Mouse (Mus musculus): Measurements from ENCODE around the gene Tprn. TPM values are rescaled to one million over a fixed set of nuclear protein-coding genes. Genes with fewer than 3 reads are reported as not detected.

Tprn gene
- polyA plus RNA-seq, 1 experiment from 2014 or later = 5.3 TPM

DNA sequence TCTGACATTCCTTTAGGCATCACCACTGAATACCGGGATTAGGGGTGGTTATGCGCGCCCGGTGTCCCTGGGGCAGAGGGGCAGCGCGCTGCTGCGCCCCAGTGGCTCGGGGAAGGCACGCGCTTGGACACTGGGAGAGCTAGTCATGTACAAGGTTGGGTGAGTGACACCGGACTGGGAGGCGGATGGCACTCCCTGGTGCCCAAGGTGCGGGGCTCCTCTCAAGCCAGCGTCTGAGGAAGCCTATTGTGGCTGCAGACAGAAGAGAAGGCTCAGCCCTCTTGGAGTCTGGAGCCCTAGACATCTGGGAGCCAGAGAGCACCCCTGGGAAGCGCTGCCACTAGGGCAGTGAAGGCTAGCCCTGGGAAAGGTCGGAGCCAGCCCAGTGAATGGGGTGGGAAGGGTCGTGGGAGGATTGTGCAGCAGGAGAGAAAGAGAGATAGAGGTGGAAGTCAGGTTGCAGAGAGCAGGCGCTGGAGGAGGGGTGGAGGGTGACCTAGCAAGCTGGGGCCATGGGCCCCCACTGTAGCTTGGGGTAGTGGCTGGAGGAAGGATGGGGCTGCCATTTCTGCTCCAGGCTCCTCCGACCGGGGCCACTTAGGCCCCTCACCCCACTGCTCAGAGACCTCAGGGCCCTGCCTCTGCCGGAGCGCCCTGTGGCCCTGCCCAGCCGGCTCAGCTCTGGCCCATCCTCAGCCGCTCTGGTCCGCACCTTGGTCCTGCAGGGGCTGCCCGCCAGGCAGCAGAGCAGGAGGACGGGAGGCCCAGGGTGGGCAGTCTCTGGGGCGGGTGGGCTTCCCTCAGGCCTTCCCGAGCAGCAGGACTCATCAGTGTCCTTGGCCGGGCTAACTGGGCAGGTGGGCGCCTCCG lies 29.0 kb downstream of the Tprn start:
- peaks cover 65% of the 10 kb centered on the region for H3K27me3 ChIP-seq (ENCODE audit: control insufficient read depth, insufficient read depth, low read length)
- ATAC-seq (ENCODE audit: insufficient read depth, low FRiP score, low TSS enrichment) (no peak), DNase-seq (ENCODE audit: low spot score) (no peak)
- peak overlapping the region; percentile 22; the same call in 1 of the 2 replicates for H3K4me3 ChIP-seq (ENCODE audit: low read depth, low read length)
- no peak overlapping the region for H3K4me2 ChIP-seq (ENCODE audit: low read depth)
- WGBS = 6% methylated on average over 31 of the region's 32 CpGs
- no peak overlapping the region for H3K9ac ChIP-seq (ENCODE audit: low read length)
- H3K4me1 ChIP-seq (ENCODE audit: control insufficient read depth, insufficient read depth, low read length) = no peaks in the 10 kb centered on the region
- H3K27ac ChIP-seq (ENCODE audit: low read depth, low read length) = no peak overlapping the region
- H3K9me3 ChIP-seq (ENCODE audit: control insufficient read depth, low read length) = no peaks in the 10 kb centered on the region
- no peaks in the 10 kb centered on the region for H3K36me3 ChIP-seq (ENCODE audit: control insufficient read depth, insufficient read depth, low read length)

DNA sequence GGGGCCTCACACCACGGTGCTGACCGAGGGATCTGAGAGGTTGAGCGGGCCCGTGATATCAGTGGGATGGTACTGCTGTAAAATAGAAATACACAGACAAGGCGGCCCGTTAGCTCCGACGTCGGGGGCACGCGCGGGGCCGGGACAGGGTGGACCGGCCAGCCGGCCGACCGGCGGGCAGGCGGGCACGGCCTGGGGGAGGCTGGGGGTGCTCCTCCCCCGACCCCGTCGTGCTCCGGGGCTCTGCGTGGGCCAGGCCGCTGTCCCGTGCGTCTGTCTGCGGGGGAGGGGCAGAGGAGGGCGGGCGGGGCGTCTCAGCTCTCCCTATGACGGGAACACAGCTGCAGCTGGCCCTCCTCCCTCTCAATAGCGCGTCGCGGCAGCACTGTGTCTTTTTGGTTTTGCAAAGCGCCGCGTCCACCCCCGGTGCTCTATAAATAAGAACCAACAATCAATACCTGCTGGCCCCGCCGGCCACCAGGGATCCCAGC lies 29.7 kb downstream of the Tprn start:
- peaks cover 65% of the 10 kb centered on the region for H3K27me3 ChIP-seq (ENCODE audit: control insufficient read depth, insufficient read depth, low read length)
- 5% methylated on average over 38 of the region's 43 CpGs for WGBS
- no peaks in the 10 kb centered on the region for H3K9me3 ChIP-seq (ENCODE audit: control insufficient read depth, low read length)
- no peaks in the 10 kb centered on the region for H3K4me1 ChIP-seq (ENCODE audit: control insufficient read depth, insufficient read depth, low read length)
- ATAC-seq (ENCODE audit: insufficient read depth, low FRiP score, low TSS enrichment) = no peak
- H3K4me3 ChIP-seq (ENCODE audit: low read depth, low read length) = peak overlapping the region; percentile 22
- no peaks in the 10 kb centered on the region for H3K36me3 ChIP-seq (ENCODE audit: control insufficient read depth, insufficient read depth, low read length)
- no peak overlapping the region; the same call in 1 of the 2 replicates for H3K9ac ChIP-seq (ENCODE audit: low read length)
- no peak overlapping the region for H3K27ac ChIP-seq (ENCODE audit: low read depth, low read length)
- peak overlapping the region; percentile 17 for H3K4me2 ChIP-seq (ENCODE audit: low read depth)
- DNase-seq (ENCODE audit: low spot score) = peak; percentile 15

DNA sequence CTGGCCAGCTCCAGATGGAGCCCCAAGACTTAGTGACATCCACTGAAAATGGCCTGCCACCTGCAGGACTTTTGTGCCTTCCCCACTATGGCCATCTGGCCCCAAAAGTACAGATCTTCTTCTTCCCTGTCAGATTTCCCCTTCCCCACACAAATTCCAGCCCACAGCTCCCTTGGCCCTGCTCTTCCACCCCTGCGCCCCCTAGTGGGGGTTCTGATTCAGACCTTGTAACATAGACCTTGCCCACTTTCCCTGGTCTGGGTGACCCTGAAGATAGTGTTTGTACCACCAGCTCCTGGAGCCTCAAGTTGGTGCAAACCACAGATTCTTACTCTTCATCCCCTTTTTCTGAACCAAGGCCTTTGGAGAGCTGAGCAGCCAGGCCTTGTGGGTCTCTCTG lies 30.4 kb downstream of the Tprn start:
- no peaks in the 10 kb centered on the region for H3K36me3 ChIP-seq (ENCODE audit: control insufficient read depth, insufficient read depth, low read length)
- ATAC-seq (ENCODE audit: insufficient read depth, low FRiP score, low TSS enrichment) (no peak), DNase-seq (ENCODE audit: low spot score) (peak; percentile 80)
- no peak overlapping the region for H3K4me3 ChIP-seq (ENCODE audit: low read depth, low read length)
- no peaks in the 10 kb centered on the region for H3K4me1 ChIP-seq (ENCODE audit: control insufficient read depth, insufficient read depth, low read length)
- H3K27me3 ChIP-seq (ENCODE audit: control insufficient read depth, insufficient read depth, low read length) = peaks cover 62% of the 10 kb centered on the region
- no peak overlapping the region for H3K27ac ChIP-seq (ENCODE audit: low read depth, low read length)
- H3K9ac ChIP-seq (ENCODE audit: low read length) = no peak overlapping the region
- WGBS = 0% methylated on average over 1 of the region's 1 CpGs
- H3K9me3 ChIP-seq (ENCODE audit: control insufficient read depth, low read length) = no peaks in the 10 kb centered on the region
- H3K4me2 ChIP-seq (ENCODE audit: low read depth) = no peak overlapping the region

DNA sequence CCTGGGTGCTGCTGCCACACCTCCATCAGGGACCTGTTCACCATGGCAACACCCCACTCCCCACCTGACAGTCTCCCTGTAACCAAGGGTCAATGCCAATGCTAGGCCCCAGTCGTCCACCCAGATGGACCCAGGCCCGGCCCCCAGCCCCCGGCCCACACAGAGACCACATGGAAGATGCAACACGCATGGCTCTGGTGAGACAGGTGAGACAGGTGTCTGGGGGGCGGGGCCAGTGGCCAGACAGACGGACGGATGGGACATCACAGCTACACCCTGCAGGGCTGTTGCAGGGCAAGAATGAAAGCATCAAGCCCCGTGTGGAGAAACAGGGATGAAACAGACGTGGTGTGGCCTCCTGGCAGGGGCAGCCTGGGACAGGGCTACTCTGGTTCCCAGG lies 31.3 kb downstream of the Tprn start:
- Histone ChIP-seq H3K9ac (ENCODE audit: low read length) (no peak overlapping the region), H3K27me3 (ENCODE audit: control insufficient read depth, insufficient read depth, low read length) (peaks cover 53% of the 10 kb centered on the region), H3K36me3 (ENCODE audit: control insufficient read depth, insufficient read depth, low read length) (no peaks in the 10 kb centered on the region), H3K4me3 (ENCODE audit: low read depth, low read length) (no peak overlapping the region), H3K9me3 (ENCODE audit: control insufficient read depth, low read length) (no peaks in the 10 kb centered on the region), H3K4me2 (ENCODE audit: low read depth) (no peak overlapping the region), H3K4me1 (ENCODE audit: control insufficient read depth, insufficient read depth, low read length) (no peaks in the 10 kb centered on the region), H3K27ac (ENCODE audit: low read depth, low read length) (no peak overlapping the region)
- no peak for ATAC-seq (ENCODE audit: insufficient read depth, low FRiP score, low TSS enrichment)
- 67% methylated on average over 9 of the region's 9 CpGs for WGBS
- no peak for DNase-seq (ENCODE audit: low spot score)

DNA sequence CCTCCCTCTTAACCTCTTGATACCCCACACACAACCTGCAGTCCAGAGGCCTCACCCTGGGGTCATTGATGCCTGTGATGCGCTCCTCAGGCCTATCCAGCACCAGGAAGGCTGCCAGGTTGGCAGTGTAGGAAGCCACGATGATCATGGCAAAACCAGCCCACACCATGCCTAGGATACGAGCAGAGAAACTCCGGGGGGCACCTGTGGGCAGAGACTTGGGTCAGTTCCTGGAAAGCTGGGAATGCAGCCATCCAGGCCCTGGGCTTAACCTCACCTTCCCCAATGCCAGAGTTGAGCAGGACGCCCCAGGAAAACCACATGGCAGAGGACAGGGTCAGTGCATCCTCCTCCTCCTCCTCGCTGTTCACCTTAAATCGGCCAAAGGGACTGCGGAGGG lies 34.7 kb downstream of the Tprn start:
- H3K9ac ChIP-seq (ENCODE audit: low read length) = no peak overlapping the region
- no peaks in the 10 kb centered on the region for H3K36me3 ChIP-seq (ENCODE audit: control insufficient read depth, insufficient read depth, low read length)
- H3K27me3 ChIP-seq (ENCODE audit: control insufficient read depth, insufficient read depth, low read length) = peaks cover 20% of the 10 kb centered on the region
- H3K4me1 ChIP-seq (ENCODE audit: control insufficient read depth, insufficient read depth, low read length) = no peaks in the 10 kb centered on the region
- H3K4me2 ChIP-seq (ENCODE audit: low read depth) = no peak overlapping the region
- H3K4me3 ChIP-seq (ENCODE audit: low read depth, low read length) = no peak overlapping the region
- no peak for DNase-seq (ENCODE audit: low spot score)
- ATAC-seq (ENCODE audit: insufficient read depth, low FRiP score, low TSS enrichment) = no peak
- WGBS = 88% methylated on average over 8 of the region's 8 CpGs
- H3K9me3 ChIP-seq (ENCODE audit: control insufficient read depth, low read length) = no peaks in the 10 kb centered on the region
- no peak overlapping the region for H3K27ac ChIP-seq (ENCODE audit: low read depth, low read length)

GRCm38 (mm10) chr2:25298046-25298445 lies 35.6 kb downstream of the Tprn start:
- WGBS = 84% methylated on average over 10 of the region's 10 CpGs
- no peak for ATAC-seq (ENCODE audit: insufficient read depth, low FRiP score, low TSS enrichment)
- DNase-seq (ENCODE audit: low spot score) = no peak
- no peak overlapping the region for H3K27ac ChIP-seq (ENCODE audit: low read depth, low read length)
- no peak overlapping the region for H3K9ac ChIP-seq (ENCODE audit: low read length)
- no peak overlapping the region for H3K4me2 ChIP-seq (ENCODE audit: low read depth)
- peaks cover 11% of the 10 kb centered on the region for H3K27me3 ChIP-seq (ENCODE audit: control insufficient read depth, insufficient read depth, low read length)
- H3K36me3 ChIP-seq (ENCODE audit: control insufficient read depth, insufficient read depth, low read length) = no peaks in the 10 kb centered on the region
- no peak overlapping the region for H3K4me3 ChIP-seq (ENCODE audit: low read depth, low read length)
- no peaks in the 10 kb centered on the region for H3K9me3 ChIP-seq (ENCODE audit: control insufficient read depth, low read length)
- no peaks in the 10 kb centered on the region for H3K4me1 ChIP-seq (ENCODE audit: control insufficient read depth, insufficient read depth, low read length)

DNA sequence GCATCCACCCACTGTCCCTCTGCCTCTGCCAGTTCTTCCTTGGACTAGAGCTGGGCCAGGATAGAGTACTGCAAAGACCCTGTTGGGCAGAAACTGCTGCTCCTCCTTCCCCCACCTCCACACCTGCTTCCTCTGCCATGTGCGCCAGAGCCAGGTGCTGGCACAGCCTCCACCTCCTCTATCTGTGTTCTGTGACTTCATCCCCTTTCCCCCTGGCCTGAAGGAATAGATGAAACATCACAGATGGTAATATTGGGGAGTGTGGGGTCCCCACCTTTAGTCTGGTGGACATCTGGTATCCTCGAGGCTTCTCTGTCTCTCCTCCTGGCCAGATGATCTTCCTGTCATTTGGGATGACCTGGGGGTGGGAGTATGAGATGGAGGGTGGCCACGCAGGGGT lies 41.0 kb downstream of the Tprn start:
- Histone ChIP-seq H3K9ac (ENCODE audit: low read length) (no peak overlapping the region), H3K27me3 (ENCODE audit: control insufficient read depth, insufficient read depth, low read length) (peaks cover 28% of the 10 kb centered on the region; the same call in 1 of the 2 replicates), H3K36me3 (ENCODE audit: control insufficient read depth, insufficient read depth, low read length) (no peaks in the 10 kb centered on the region), H3K4me1 (ENCODE audit: control insufficient read depth, insufficient read depth, low read length) (no peaks in the 10 kb centered on the region; the same call in 1 of the 2 replicates), H3K27ac (ENCODE audit: low read depth, low read length) (no peak overlapping the region), H3K9me3 (ENCODE audit: control insufficient read depth, low read length) (no peaks in the 10 kb centered on the region), H3K4me3 (ENCODE audit: low read depth, low read length) (no peak overlapping the region), H3K4me2 (ENCODE audit: low read depth) (no peak overlapping the region)
- DNase-seq (ENCODE audit: low spot score) (no peak), ATAC-seq (ENCODE audit: insufficient read depth, low FRiP score, low TSS enrichment) (no peak)
- WGBS = 67% methylated on average over 3 of the region's 3 CpGs

DNA sequence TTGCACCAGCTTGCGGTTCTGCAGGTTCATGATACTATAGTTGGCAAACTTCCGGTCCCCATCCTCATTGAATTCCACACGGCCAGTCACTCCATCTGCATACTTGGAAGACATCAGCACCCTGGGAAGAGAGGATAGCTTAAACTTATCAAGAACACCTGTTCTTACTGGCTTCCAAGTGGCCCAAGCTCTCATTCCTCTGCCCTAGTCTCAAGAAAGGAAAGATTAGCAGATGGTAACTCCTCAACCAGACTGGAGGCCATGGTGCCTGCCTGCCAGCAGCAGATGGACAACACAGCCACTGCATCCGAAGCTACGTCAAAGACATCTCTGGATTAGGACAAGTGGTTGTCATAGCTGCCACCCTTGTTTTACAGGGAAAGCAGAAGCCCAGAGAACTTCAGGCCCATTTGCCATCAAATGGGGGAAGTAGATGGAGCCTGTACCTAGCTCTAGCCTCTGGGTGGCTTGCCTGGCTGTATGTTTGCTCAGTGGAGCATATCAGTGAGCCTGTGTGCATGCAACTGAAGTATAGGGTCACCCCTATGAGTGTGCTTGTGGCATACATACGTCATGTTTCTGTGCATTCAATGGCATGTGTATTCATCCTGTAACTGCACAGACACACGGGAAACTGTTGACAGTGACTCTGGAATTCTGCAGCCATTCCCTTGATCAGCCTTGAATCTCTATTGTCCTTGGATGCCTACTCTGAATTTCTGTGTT lies 41.7 kb downstream of the Tprn start:
- ATAC-seq (ENCODE audit: insufficient read depth, low FRiP score, low TSS enrichment) = no peak
- WGBS = 71% methylated on average over 7 of the region's 7 CpGs
- DNase-seq (ENCODE audit: low spot score) = peak; percentile 5
- peaks cover 32% of the 10 kb centered on the region for H3K27me3 ChIP-seq (ENCODE audit: control insufficient read depth, insufficient read depth, low read length)
- H3K4me3 ChIP-seq (ENCODE audit: low read depth, low read length) = peak overlapping the region; percentile 42; the same call in 1 of the 2 replicates
- H3K4me2 ChIP-seq (ENCODE audit: low read depth) = peak overlapping the region; percentile 78; the same call in 1 of the 2 replicates
- no peak overlapping the region for H3K9ac ChIP-seq (ENCODE audit: low read length)
- H3K36me3 ChIP-seq (ENCODE audit: control insufficient read depth, insufficient read depth, low read length) = no peaks in the 10 kb centered on the region
- H3K4me1 ChIP-seq (ENCODE audit: control insufficient read depth, insufficient read depth, low read length) = no peaks in the 10 kb centered on the region; the same call in 1 of the 2 replicates
- no peaks in the 10 kb centered on the region for H3K9me3 ChIP-seq (ENCODE audit: control insufficient read depth, low read length)
- no peak overlapping the region for H3K27ac ChIP-seq (ENCODE audit: low read depth, low read length)
